Mouse (Mus musculus) layer of hippocampus, postnatal 25 days (tissue): ENCODE data around the gene Tnni3k. TPM values are rescaled to one million over a fixed set of nuclear protein-coding genes. Genes with fewer than 3 reads are reported as not detected.
"Not testable (repeated sequence)": the region's sequence is repeated elsewhere in the genome, so short reads cannot be mapped to it uniquely, and the experiment has no call there.

Experiments used
- DNase-seq, 2 experiments: peaks; one replicate each; pipeline ENCODE4 v3.0.0; 2022; ENCODE audit warnings: mixed read lengths in 2 of 2, low spot score in 1 of 2; ENCODE audit errors: extremely low spot score in 1 of 2
- total RNA-seq, 2 experiments: library from RNA; stranded (reverse); gene quantifications; 2 replicates each; pipeline ENCODE4 v1.2.3; 2021

The Tnni3k gene
- total RNA-seq, 2 experiments from 2014 or later: 0.12 to 0.20 TPM

GRCm38 (mm10) chr3:154841076-154841475 lies 214.1 kb downstream of the Tnni3k start:
- DNase-seq: no peak

GRCm38 (mm10) chr3:154837861-154838260 lies 217.3 kb downstream of the Tnni3k start:
- DNase-seq: no peak

GRCm38 (mm10) chr3:154836137-154836536 lies 219.1 kb downstream of the Tnni3k start:
- no peak for DNase-seq

GRCm38 (mm10) chr3:154834373-154834772 lies 220.8 kb downstream of the Tnni3k start:
- no peak for DNase-seq

GRCm38 (mm10) chr3:154825739-154826138 lies 229.5 kb downstream of the Tnni3k start:
- no peak for DNase-seq

- DNase-seq: no peak
Measured at GRCm38 (mm10) chr3:154824713-154825112, 230.5 kb downstream of the Tnni3k start.

- DNase-seq: not testable (repeated sequence)
Measured at GRCm38 (mm10) chr3:154819684-154820083, 235.5 kb downstream of the Tnni3k start.

- peak; percentile 74 to 90 for DNase-seq
Measured at GRCm38 (mm10) chr3:154817732-154818131, 237.5 kb downstream of the Tnni3k start.

- DNase-seq: no peak
Measured at GRCm38 (mm10) chr3:154816801-154817625, 238.2 kb downstream of the Tnni3k start.

- no peak for DNase-seq
Measured at GRCm38 (mm10) chr3:154816231-154816630, 239.0 kb downstream of the Tnni3k start.

- DNase-seq: no peak
Measured at GRCm38 (mm10) chr3:154815606-154816005, 239.6 kb downstream of the Tnni3k start.

GRCm38 (mm10) chr3:154812893-154813292 lies 242.3 kb downstream of the Tnni3k start:
- DNase-seq: no peak

- DNase-seq: no peak
Measured at GRCm38 (mm10) chr3:154811833-154812232, 243.4 kb downstream of the Tnni3k start.

GRCm38 (mm10) chr3:154811281-154811680 lies 243.9 kb downstream of the Tnni3k start:
- no peak for DNase-seq

GRCm38 (mm10) chr3:154810273-154810870 lies 244.8 kb downstream of the Tnni3k start:
- DNase-seq: no peak

GRCm38 (mm10) chr3:154806626-154807025 lies 248.6 kb downstream of the Tnni3k start:
- peak in 1 of 2 experiments; percentile 37 for DNase-seq

GRCm38 (mm10) chr3:154800888-154801429 lies 254.2 kb downstream of the Tnni3k start:
- DNase-seq: no peak

- no peak for DNase-seq
Measured at GRCm38 (mm10) chr3:154800454-154800853, 254.8 kb downstream of the Tnni3k start.

- DNase-seq: no peak
Measured at GRCm38 (mm10) chr3:154798806-154799205, 256.4 kb downstream of the Tnni3k start.

GRCm38 (mm10) chr3:154793571-154793970 lies 261.6 kb downstream of the Tnni3k start:
- DNase-seq: no peak

GRCm38 (mm10) chr3:154787611-154788010 lies 267.6 kb downstream of the Tnni3k start:
- DNase-seq: no peak
